Mouse (Mus musculus) embryonic fibroblast, embryonic 13.5 days (primary cell): ENCODE data around the gene Hoxa6.

ENCODE experiments used
- CTCF ChIP-seq: IDR thresholded peaks from 2 replicates; pipeline ENCODE4 v1.5.1; 2011; ENCODE audit warnings: mild to moderate bottlenecking, control low read depth, low read length, moderate library complexity, borderline replicate concordance; ENCODE audit not compliant: insufficient read depth
- POLR2A ChIP-seq: IDR thresholded peaks from 2 replicates; pipeline ENCODE4 v1.6.1; 2011; ENCODE audit warnings: low read depth, mild to moderate bottlenecking, control low read depth, low read length, moderate library complexity

GRCm38 (mm10) chr6:52244471-52245039 lies 36.0 kb upstream of the Hoxa6 start:
- TF ChIP-seq CTCF (no peak), POLR2A (no peak)
